Mouse (Mus musculus) kidney, postnatal 0 days (tissue): ENCODE results near the gene Ccn1. TPM values are rescaled to one million over a fixed set of nuclear protein-coding genes. Genes with fewer than 3 reads are reported as not detected.

Experiments used
- ATAC-seq: fragments of 200-750 bp; cut with Nextera tagmentation; replicated peaks from 2 replicates; pipeline ENCODE4 v1.8.0; 2017; ENCODE audit warnings: low read depth, moderate number of reproducible peaks, moderate TSS enrichment, moderate library complexity; ENCODE audit not compliant: low FRiP score
- DNase-seq: peaks from one replicate; pipeline ENCODE4 v3.0.0-alpha.2; 2016; ENCODE audit warnings: low spot score
- H3K27ac ChIP-seq: fragments of 300-500 bp; sonication (generic); 2 replicates; pipeline ENCODE4 v1.5.1; 2014; ENCODE audit warnings: mild to moderate bottlenecking
- H3K27me3 ChIP-seq: fragments of 300-500 bp; sonication (generic); 2 replicates; pipeline ENCODE4 v1.6.1; 2014; ENCODE audit warnings: low read length, mixed read lengths; ENCODE audit not compliant: insufficient read depth
- H3K36me3 ChIP-seq: fragments of 300-500 bp; sonication (generic); 2 replicates; pipeline ENCODE4 v1.6.1; 2014; ENCODE audit warnings: low read length, mixed read lengths; ENCODE audit not compliant: insufficient read depth
- H3K4me1 ChIP-seq: fragments of 300-500 bp; sonication (generic); replicated peaks from 2 replicates; pipeline ENCODE4 v1.6.1; 2014; ENCODE audit warnings: antibody characterized with exemption, low read length, mixed read lengths; ENCODE audit not compliant: insufficient read depth
- H3K4me2 ChIP-seq: fragments of 300-500 bp; sonication (generic); 2 replicates; pipeline ENCODE4 v1.6.1; 2014; ENCODE audit warnings: mild to moderate bottlenecking, low read length, moderate library complexity, mixed read lengths
- H3K4me3 ChIP-seq: fragments of 300-500 bp; sonication (generic); replicated peaks from 2 replicates; pipeline ENCODE4 v1.5.1; 2014; ENCODE audit warnings: low read depth, low read length
- H3K9ac ChIP-seq: fragments of 300-500 bp; sonication (generic); 2 replicates; pipeline ENCODE4 v1.6.1; 2014; ENCODE audit warnings: low read depth, low read length
- H3K9me3 ChIP-seq: fragments of 300-500 bp; sonication (generic); replicated peaks from 2 replicates; pipeline ENCODE4 v1.6.1; 2016; ENCODE audit warnings: low read length, inconsistent platforms, mixed read lengths
- CTCF ChIP-seq: IDR thresholded peaks from 2 replicates; pipeline ENCODE4 v1.5.1; 2016; ENCODE audit warnings: antibody characterized with exemption, low read depth, mild to moderate bottlenecking, moderate library complexity
- WGBS: fragments of 180-500 bp; shearing (Covaris S2); extraction: QIAGEN DNeasy Blood & Tissue Kit; methylation state at CpG from one replicate; pipeline ENCODE4 v1.1.7; 2014; 5-methylcytosine and 5-hydroxymethylcytosine counted together
- polyA plus RNA-seq: library from polyadenylated mRNA; unstranded; fragments of >200 nt; fragmentation: Nextera tagmentation; extraction: Ambion mirVana; gene quantifications from 2 replicates; pipeline ENCODE4 v1.2.1, GENCODE M21; 2015

Ccn1 gene
- polyA plus RNA-seq, 1 experiment from 2014 or later, result 74.8 TPM

DNA sequence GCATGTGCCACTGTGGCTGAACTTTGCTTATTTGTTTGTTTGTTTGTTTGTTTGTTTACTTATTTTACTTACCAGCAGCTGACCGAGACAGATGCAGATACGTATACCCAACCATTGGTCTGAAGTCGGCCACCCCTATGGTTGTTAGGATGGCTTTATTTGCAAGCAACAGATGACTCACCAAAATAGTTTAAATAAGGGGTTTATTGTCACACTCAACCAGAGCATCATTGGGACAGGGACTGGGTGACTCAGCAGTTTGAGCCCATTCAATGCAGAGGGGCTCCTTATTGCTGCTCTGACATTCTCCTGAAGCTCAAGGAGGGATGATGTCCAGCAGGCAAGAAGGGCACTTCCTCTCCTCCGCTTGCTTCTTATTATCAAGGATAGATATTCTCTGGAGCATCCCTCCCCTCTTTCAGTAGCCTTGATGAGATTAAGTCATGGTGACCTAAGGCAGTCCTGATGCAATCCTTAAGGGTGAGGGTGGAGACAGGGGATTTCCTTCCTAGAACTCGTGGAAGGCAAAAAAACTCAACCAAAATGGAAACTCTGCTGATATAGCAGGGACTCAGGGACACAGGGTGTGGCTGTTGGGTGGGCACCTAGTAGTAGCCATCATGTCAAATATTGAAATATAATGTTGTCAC, 8.6 kb downstream of the Ccn1 start:
- no peak overlapping the region for H3K4me2 ChIP-seq
- WGBS, result 82% methylated on average over 5 of the region's 5 CpGs

DNA sequence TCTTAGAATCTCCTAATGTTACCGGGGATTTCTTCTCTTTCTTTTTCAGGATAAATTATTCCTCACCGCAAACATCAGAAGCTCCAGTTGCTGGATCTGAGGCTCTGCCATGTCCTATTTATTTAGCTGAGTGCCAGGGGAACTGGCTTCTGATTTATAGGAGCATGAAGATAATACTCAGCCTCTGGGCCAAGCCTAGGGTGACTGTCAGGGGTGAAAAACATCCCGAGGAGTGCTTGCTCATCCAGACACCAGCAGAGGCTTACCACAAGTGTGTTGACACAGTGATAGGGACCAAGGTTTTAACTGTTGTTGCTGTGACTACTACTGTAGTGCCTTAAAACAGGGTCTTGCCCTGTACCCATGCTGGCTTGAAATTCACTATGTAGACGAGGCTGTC, 9.2 kb downstream of the Ccn1 start:
- H3K9ac ChIP-seq, result no peak overlapping the region
- no peak overlapping the region for H3K4me3 ChIP-seq
- 48% methylated on average over 4 of the region's 4 CpGs for WGBS
- H3K27me3 ChIP-seq, result no peaks in the 10 kb centered on the region
- ATAC-seq (no peak), DNase-seq (no peak)
- H3K4me2 ChIP-seq, result no peak overlapping the region
- TF ChIP-seq CTCF, result no peak
- no peak overlapping the region for H3K27ac ChIP-seq
- no peaks in the 10 kb centered on the region for H3K9me3 ChIP-seq
- H3K36me3 ChIP-seq, result no peaks in the 10 kb centered on the region
- 0 out of 2 replicates have a peak, but pooled peaks cover 7% of the 10 kb centered on the region for H3K4me1 ChIP-seq

More for the DNA sequence above, 8.6 kb downstream of the Ccn1 start:
- H3K36me3 ChIP-seq, result no peaks in the 10 kb centered on the region
- no peak for TF ChIP-seq CTCF
- no peak overlapping the region for H3K4me3 ChIP-seq
- no peaks in the 10 kb centered on the region for H3K27me3 ChIP-seq
- H3K9ac ChIP-seq, result no peak overlapping the region
- 0 out of 2 replicates have a peak, but pooled peaks cover 7% of the 10 kb centered on the region for H3K4me1 ChIP-seq
- H3K9me3 ChIP-seq, result no peaks in the 10 kb centered on the region
- DNase-seq (no peak), ATAC-seq (no peak)
- H3K27ac ChIP-seq, result no peak overlapping the region

DNA sequence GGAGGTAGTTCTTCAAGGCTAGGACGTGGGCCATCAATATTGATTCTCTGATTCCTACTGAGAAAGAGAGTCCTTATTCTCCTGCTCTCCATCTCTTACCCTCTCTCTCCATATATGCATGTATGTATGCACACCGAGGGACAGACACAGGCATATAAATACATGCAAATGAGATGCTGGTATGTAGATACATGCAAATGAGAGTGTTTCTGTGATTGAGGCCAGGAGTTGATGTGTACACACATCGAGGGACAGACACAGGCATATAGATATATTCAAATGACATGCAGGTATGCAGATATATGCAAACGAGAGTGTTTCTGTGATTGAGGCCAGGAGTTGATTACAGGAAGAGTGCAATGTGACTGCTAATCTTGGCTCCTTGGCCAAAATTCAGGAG, 9.6 kb downstream of the Ccn1 start:
- Histone ChIP-seq H3K4me1 (0 out of 2 replicates have a peak, but pooled peaks cover 7% of the 10 kb centered on the region), H3K4me2 (no peak overlapping the region), H3K36me3 (no peaks in the 10 kb centered on the region), H3K4me3 (no peak overlapping the region), H3K27ac (no peak overlapping the region), H3K9me3 (no peaks in the 10 kb centered on the region), H3K27me3 (no peaks in the 10 kb centered on the region), H3K9ac (no peak overlapping the region)
- no peak for DNase-seq
- TF ChIP-seq CTCF, result no peak
- ATAC-seq, result no peak
- 83% methylated on average over 4 of the region's 4 CpGs for WGBS

DNA sequence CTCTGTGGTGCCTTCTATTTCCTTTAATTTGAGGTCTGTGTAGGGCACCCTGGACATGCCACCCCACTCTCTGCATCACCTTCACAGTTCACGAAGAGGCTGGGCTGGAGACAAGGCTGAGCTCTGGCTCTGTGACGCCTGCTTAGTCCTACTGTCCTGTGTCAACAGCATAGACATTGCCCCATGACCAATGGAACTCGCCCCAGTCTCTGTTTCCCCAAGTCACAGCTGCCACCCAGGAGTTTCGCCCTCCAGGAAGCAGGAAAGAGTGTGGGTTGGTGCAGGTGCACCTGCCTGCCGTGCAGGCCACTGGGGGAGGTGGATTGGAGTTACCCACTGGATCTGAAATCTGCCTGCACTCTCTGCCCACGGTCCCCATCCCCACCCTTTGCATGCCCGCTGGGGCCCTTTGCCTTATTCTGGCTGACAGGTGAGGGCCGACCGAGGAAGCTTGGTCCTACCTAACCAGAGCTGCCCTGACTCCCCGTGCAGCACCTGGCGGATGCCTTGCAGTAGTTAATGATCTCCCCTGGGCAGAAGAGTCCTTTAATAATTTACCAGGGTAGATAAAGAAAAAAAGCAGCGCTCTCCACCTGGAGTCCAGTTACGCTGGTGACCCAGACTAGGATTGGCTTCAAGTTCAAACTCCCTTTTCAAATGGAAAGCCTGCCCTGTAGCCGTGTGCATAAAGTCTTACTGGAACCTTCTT, 15.6 kb downstream of the Ccn1 start:
- Histone ChIP-seq H3K9me3 (no peaks in the 10 kb centered on the region), H3K27ac (peak overlapping the region; percentile 60), H3K36me3 (no peaks in the 10 kb centered on the region), H3K4me1 (peaks cover 10% of the 10 kb centered on the region), H3K4me2 (no peak overlapping the region), H3K9ac (no peak overlapping the region), H3K27me3 (no peaks in the 10 kb centered on the region), H3K4me3 (no peak overlapping the region)
- no peak for TF ChIP-seq CTCF
- peak; percentile 53 for DNase-seq
- peak; percentile 86 for ATAC-seq
- WGBS, result 62% methylated on average over 14 of the region's 14 CpGs

DNA sequence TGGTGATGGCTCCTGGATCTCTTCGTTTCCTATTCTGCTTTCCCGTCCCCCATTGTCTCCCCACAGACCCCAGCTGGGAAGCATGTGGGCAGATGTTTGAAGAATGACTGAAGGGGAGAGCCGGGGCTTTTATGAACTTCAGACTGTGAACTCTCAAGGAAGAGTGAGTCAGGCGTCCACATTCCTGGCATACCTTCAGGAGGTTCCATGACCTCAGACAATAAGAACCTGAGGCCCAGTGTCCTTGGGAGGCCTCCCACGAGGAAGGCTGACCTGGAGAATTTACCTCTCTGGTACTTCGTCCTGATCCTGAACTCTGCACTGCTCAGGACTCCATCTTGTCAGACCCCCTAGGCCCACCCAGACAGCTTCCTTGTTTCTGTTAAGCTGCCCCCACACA, 16.9 kb downstream of the Ccn1 start:
- no peak overlapping the region for H3K4me3 ChIP-seq
- H3K4me2 ChIP-seq, result no peak overlapping the region
- peaks cover 10% of the 10 kb centered on the region for H3K4me1 ChIP-seq
- no peak for TF ChIP-seq CTCF
- peak; percentile 65 for DNase-seq
- peak overlapping the region; percentile 51 for H3K27ac ChIP-seq
- no peak overlapping the region for H3K9ac ChIP-seq
- H3K27me3 ChIP-seq, result no peaks in the 10 kb centered on the region
- 18% methylated on average over 6 of the region's 6 CpGs for WGBS
- peak; percentile 58 for ATAC-seq
- no peaks in the 10 kb centered on the region for H3K9me3 ChIP-seq
- no peaks in the 10 kb centered on the region for H3K36me3 ChIP-seq

DNA sequence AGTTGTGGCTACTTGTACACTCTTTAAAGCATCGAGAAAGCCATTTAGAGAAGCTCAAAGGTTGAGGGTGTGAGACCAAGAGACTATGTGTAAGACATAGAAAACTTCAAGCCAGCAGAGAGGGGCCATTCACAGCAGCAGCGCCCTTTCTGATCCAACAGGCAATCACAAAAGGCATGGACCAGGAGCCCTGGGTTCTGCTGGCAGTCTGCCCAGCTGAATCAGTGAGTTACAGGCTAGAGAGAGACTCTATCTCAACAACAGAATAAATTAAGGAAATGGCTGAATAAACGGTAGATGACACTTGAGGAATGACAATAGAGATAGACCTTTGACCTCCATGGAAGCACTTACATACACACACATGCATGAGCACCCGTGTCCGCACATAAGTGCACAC, 21.1 kb downstream of the Ccn1 start:
- 60% methylated on average over 5 of the region's 5 CpGs for WGBS
- no peak for ATAC-seq

More for the DNA sequence above, 21.1 kb downstream of the Ccn1 start:
- DNase-seq, result no peak
- H3K27ac ChIP-seq, result no peak overlapping the region
- H3K36me3 ChIP-seq, result no peaks in the 10 kb centered on the region
- H3K27me3 ChIP-seq, result no peaks in the 10 kb centered on the region
- no peak overlapping the region for H3K4me3 ChIP-seq
- no peaks in the 10 kb centered on the region for H3K9me3 ChIP-seq
- peaks cover 6% of the 10 kb centered on the region for H3K4me1 ChIP-seq
- TF ChIP-seq CTCF, result no peak
- H3K4me2 ChIP-seq, result no peak overlapping the region
- no peak overlapping the region for H3K9ac ChIP-seq
